Mouse (Mus musculus): ENCODE data around the gene Lrrc4c. TPM values are rescaled to one million over a fixed set of nuclear protein-coding genes. Genes with fewer than 3 reads are reported as not detected.

The Lrrc4c gene
- polyA plus RNA-seq, 1 experiment: 56.6 TPM

DNA sequence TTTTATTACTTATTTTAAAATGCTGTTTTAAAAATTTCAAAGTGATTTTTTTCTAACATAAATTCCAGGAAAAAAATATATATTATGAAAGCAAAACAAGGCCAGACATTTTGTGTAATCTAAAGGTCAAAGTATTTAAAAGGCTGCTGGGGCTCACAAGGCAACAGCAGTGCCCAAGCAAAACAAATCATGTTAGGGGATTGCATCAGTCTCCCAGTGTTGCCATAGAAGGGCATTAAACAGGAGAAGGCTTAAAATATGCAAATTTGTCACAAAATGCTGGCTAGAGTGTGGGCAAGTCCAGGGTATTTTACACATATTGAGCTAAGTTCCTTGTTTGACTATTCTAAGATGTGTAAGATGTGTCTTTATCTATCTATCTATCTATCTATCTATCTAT, 437.1 kb downstream of the Lrrc4c start:
- Histone ChIP-seq H3K4me3 (ENCODE audit: insufficient read depth, low read length) (no peak overlapping the region), H3K27ac (ENCODE audit: insufficient read depth, low read length) (no peak overlapping the region), H3K4me1 (ENCODE audit: control insufficient read depth, insufficient read depth, low read length) (no peaks in the 10 kb centered on the region)
- no peak for TF ChIP-seq CTCF (IDR thresholded peaks at IDR 0.05; ENCODE audit: extremely low read depth, insufficient read depth, low read length)

DNA sequence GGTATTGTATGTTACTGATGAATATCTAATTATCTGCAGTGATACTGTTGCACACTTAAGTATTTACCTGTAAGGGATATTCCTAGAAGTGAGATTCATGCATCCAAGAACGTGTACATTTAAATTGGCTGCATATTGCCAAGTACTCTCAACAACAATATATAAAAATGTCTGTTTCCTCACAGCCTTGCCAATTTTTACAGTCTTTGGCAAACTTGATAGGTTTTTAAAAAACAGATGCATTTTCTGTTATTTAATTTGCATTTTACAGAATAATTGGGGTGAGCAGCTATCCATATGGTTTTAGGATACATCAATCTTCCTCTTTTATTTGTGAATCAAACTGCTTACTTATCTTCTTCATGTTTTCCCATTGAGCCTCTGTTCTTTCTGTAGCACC, 439.7 kb downstream of the Lrrc4c start:
- H3K27ac ChIP-seq (ENCODE audit: insufficient read depth, low read length): no peak overlapping the region
- no peaks in the 10 kb centered on the region for H3K4me1 ChIP-seq (ENCODE audit: control insufficient read depth, insufficient read depth, low read length)
- no peak overlapping the region for H3K4me3 ChIP-seq (ENCODE audit: insufficient read depth, low read length)
- no peak for TF ChIP-seq POLR2A (IDR thresholded peaks at IDR 0.05; ENCODE audit: extremely low read depth, insufficient read depth, low read length)
- no peak for TF ChIP-seq CTCF (IDR thresholded peaks at IDR 0.05; ENCODE audit: extremely low read depth, insufficient read depth, low read length)

DNA sequence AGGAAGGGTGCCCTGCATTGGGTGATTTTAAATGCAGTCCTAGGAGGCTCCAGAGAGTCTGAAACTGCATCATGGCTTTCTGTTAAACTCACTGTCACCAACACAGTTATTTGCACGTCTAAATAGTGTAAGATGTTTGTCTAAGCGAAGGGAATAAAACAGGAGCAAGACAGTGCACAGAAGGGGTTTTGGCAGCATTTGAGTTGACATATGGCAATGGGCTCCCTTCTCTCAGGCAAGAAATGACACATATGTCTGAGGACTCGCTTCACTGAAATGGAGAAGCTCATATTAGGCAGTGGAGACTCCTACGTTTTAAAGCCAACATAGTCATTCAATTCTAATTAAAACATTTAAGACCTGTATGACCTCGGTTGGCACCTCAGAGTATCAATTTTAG, 445.6 kb downstream of the Lrrc4c start:
- no peak overlapping the region for H3K27ac ChIP-seq (ENCODE audit: insufficient read depth, low read length)
- H3K4me1 ChIP-seq (ENCODE audit: control insufficient read depth, insufficient read depth, low read length): no peaks in the 10 kb centered on the region; the same call in 1 of the 2 replicates
- no peak for TF ChIP-seq CTCF (IDR thresholded peaks at IDR 0.05; ENCODE audit: extremely low read depth, insufficient read depth, low read length)
- no peak for TF ChIP-seq POLR2A (IDR thresholded peaks at IDR 0.05; ENCODE audit: extremely low read depth, insufficient read depth, low read length)
- H3K4me3 ChIP-seq (ENCODE audit: insufficient read depth, low read length): no peak overlapping the region

DNA sequence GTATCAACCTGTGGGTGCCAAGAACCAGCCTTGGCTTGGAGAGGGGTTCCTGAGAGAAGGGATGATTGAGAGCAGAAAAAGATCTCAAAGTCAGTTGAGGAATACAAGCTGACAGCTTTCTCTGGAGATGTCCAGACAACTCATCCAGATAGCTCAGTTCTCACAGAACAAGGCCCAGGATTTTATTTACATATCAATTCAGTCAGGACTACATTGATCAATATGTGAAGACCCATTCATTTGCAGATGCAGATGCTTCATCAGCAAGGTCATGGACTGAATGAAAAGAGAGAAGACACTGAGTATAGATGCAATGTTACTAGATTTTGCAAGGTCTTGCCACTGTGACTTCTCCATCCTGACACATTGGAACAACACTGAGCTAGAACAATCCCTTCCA, 457.4 kb downstream of the Lrrc4c start:
- Histone ChIP-seq H3K27ac (ENCODE audit: insufficient read depth, low read length) (no peak overlapping the region), H3K4me1 (ENCODE audit: control insufficient read depth, insufficient read depth, low read length) (no peaks in the 10 kb centered on the region), H3K4me3 (ENCODE audit: insufficient read depth, low read length) (no peak overlapping the region)
- no peak for TF ChIP-seq CTCF (IDR thresholded peaks at IDR 0.05; ENCODE audit: extremely low read depth, insufficient read depth, low read length)

DNA sequence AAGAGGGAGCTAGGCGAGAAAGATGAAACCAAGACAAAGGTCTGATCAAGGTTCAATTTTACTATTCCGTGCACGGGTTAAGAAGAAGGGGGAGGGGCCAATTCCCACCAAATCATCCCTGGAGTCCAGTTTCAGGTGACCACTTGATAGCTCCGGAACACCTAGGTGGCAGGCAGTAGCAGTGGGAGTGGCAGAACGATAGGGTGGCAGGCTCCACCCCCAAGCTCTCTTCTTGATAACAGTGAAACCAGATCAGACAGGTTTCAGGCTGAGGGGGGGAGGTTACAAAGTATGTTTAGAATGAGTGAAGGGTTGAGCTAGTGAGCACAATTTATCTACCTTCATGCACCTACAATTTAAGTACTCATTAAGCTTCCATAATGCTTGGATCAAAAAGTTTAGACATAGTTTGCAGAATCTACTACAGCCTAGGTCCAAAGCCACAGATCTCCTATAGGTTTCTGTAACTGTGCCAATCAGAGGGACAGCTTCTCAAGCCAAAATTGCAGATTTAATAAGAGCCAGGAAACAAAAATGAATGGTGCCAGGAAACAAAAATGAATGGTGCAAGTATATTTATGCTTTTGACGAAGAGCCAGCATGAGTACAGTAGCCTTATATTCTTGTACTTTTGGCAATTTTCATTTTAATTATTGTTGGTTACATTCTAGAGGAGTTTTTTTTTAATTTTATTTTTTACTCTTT, 478.9 kb downstream of the Lrrc4c start:
- Histone ChIP-seq H3K27ac (ENCODE audit: insufficient read depth, low read length) (no peak overlapping the region), H3K4me1 (ENCODE audit: control insufficient read depth, insufficient read depth, low read length) (no peaks in the 10 kb centered on the region), H3K4me3 (ENCODE audit: insufficient read depth, low read length) (no peak overlapping the region)
- TF ChIP-seq POLR2A (IDR thresholded peaks at IDR 0.05; ENCODE audit: extremely low read depth, insufficient read depth, low read length) (no peak), CTCF (IDR thresholded peaks at IDR 0.05; ENCODE audit: extremely low read depth, insufficient read depth, low read length) (no peak)

DNA sequence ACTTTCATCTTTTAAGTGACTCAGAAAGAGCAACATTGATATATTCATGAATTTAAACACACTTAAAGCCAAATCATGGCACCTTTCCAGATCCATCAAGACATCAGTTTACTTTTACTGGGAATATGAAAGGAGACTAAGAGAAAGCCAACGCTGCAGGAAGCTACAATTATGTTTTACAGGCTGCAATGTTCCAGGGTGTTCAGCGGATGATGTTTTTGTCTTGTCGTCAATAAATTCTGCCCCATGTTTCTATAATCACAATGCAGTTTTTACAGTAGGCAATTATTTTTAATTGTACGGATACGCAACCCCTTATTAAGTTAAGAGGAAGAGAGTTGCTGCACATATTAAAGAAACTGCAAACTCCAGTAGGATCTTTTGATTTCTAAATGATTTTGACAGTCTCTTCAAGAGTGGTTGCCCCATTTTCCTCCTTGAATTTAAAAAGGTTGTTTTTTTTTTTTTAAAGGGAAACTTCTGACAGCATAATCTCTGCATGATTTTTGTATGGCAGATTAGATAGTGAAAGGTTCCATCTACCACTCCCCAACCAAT, 532.9 kb downstream of the Lrrc4c start:
- H3K4me1 ChIP-seq (ENCODE audit: control insufficient read depth, insufficient read depth, low read length): no peaks in the 10 kb centered on the region

DNA sequence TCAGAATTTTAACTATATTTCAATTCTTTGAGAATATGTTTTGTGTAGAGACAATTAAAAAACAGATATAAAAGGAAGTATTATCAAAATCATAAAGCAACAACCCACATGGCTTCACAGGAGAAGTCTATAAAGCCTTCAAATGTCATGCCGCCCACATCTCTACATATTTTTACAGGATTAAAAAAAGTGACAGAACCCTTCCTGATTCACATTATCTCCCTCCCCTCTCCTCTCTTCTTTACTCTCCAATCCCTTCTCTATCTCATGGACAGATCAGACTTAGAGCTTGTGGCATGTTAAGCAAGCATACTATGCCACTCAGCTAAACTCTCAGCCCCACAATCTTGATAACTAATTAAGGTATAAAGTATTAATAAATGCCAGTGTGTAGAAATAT, 535.8 kb downstream of the Lrrc4c start:
- Histone ChIP-seq H3K4me3 (ENCODE audit: insufficient read depth, low read length) (no peak overlapping the region), H3K27ac (ENCODE audit: insufficient read depth, low read length) (no peak overlapping the region), H3K4me1 (ENCODE audit: control insufficient read depth, insufficient read depth, low read length) (no peaks in the 10 kb centered on the region)
- TF ChIP-seq CTCF (IDR thresholded peaks at IDR 0.05; ENCODE audit: extremely low read depth, insufficient read depth, low read length) (no peak), POLR2A (IDR thresholded peaks at IDR 0.05; ENCODE audit: extremely low read depth, insufficient read depth, low read length) (no peak)

More for the DNA sequence above, 532.9 kb downstream of the Lrrc4c start:
- Histone ChIP-seq H3K27ac (ENCODE audit: insufficient read depth, low read length) (no peak overlapping the region), H3K4me3 (ENCODE audit: insufficient read depth, low read length) (no peak overlapping the region)
- TF ChIP-seq CTCF (IDR thresholded peaks at IDR 0.05; ENCODE audit: extremely low read depth, insufficient read depth, low read length): no peak
- TF ChIP-seq POLR2A (IDR thresholded peaks at IDR 0.05; ENCODE audit: extremely low read depth, insufficient read depth, low read length): no peak

DNA sequence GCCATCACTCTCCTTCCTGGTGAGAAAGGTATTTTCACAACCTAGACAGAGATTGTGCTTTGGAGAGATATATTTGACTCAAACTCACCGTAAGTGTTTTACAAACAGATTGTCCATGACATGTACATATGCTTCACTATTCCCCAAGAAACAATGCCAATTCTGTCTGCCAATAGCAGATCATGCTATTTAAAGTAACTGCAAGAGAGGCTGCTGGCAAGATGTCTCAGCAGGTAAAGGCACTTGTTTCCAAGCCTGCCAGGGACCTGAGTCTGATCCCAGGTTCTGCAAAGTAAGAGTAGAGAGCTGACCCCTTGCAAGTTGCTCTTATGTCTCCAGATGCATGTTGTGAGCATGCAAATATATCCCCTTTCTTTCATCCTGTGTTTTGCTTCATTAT, 558.1 kb downstream of the Lrrc4c start:
- no peaks in the 10 kb centered on the region for H3K4me1 ChIP-seq (ENCODE audit: control insufficient read depth, insufficient read depth, low read length)
- H3K27ac ChIP-seq (ENCODE audit: insufficient read depth, low read length): no peak overlapping the region
- no peak overlapping the region for H3K4me3 ChIP-seq (ENCODE audit: insufficient read depth, low read length)
- no peak for TF ChIP-seq POLR2A (IDR thresholded peaks at IDR 0.05; ENCODE audit: extremely low read depth, insufficient read depth, low read length)
- no peak for TF ChIP-seq CTCF (IDR thresholded peaks at IDR 0.05; ENCODE audit: extremely low read depth, insufficient read depth, low read length)

DNA sequence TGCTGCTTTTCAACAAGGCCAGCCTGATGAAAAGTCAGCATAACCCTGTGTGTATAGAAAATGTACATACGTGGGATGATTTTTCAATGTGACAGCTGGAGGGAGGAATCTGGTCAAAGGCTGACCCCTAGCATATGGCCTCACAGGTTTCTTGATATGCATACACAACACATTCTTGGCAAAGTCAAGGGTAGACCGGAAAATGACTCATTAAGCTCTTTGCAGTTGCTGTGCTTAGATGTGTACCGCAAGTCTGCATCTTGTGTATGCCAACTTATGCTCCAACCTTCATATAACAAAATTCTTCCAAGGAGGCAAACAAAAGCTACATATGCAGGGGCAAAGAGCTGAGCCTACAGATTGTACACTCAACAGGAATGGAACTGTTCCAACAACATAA, 631.6 kb downstream of the Lrrc4c start:
- Histone ChIP-seq H3K27ac (ENCODE audit: insufficient read depth, low read length) (no peak overlapping the region), H3K4me1 (ENCODE audit: control insufficient read depth, insufficient read depth, low read length) (no peaks in the 10 kb centered on the region)

DNA sequence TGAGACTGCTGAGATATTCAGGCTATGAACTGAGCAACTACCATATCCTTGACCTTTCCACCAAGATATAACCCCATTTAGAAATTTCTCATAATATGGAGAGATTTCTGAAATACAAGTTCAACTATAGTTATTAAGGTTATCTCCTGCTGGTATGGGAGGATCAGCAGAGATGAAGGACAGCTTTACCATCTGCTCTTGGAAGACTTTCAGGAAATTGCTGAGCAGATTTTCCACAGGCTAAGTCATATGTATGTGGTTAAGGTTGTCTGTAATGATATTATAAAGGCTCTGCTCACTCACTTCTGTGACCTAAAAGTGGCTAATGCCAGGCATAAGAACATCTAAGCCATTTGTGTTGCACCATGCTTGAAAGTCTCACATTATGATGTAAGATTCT, 681.6 kb downstream of the Lrrc4c start:
- no peak for TF ChIP-seq CTCF (IDR thresholded peaks at IDR 0.05; ENCODE audit: extremely low read depth, insufficient read depth, low read length)
- Histone ChIP-seq H3K4me3 (ENCODE audit: insufficient read depth, low read length) (no peak overlapping the region), H3K4me1 (ENCODE audit: control insufficient read depth, insufficient read depth, low read length) (no peaks in the 10 kb centered on the region)

More for the DNA sequence above, 631.6 kb downstream of the Lrrc4c start:
- H3K4me3 ChIP-seq (ENCODE audit: insufficient read depth, low read length): no peak overlapping the region
- no peak for TF ChIP-seq CTCF (IDR thresholded peaks at IDR 0.05; ENCODE audit: extremely low read depth, insufficient read depth, low read length)
- no peak for TF ChIP-seq POLR2A (IDR thresholded peaks at IDR 0.05; ENCODE audit: extremely low read depth, insufficient read depth, low read length)

More for the DNA sequence above, 681.6 kb downstream of the Lrrc4c start:
- H3K27ac ChIP-seq (ENCODE audit: insufficient read depth, low read length): no peak overlapping the region
